Mouse (Mus musculus) limb, embryonic 14.5 days (tissue): ENCODE data around the gene Ccdc85b. TPM values are rescaled to one million over a fixed set of nuclear protein-coding genes. Genes with fewer than 3 reads are reported as not detected.

ENCODE experiments used
- ATAC-seq: fragments of 200-750 bp; cut with Nextera tagmentation; 2 replicates; pipeline ENCODE4 v1.8.0; 2017; ENCODE audit warnings: low read depth, moderate number of reproducible peaks, moderate TSS enrichment; ENCODE audit not compliant: low FRiP score
- DNase-seq: peaks from one replicate; pipeline ENCODE4 v3.0.0-alpha.2; 2015; ENCODE audit warnings: low spot score
- H3K27ac ChIP-seq: fragments of 300-500 bp; sonication (generic); replicated peaks from 2 replicates; pipeline ENCODE4 v1.5.1; 2014; ENCODE audit warnings: low read depth, mild to moderate bottlenecking, low read length, moderate library complexity, mixed read lengths
- H3K27me3 ChIP-seq: fragments of 300-500 bp; sonication (generic); 2 replicates; pipeline ENCODE4 v1.6.1; 2014; ENCODE audit warnings: low read length, mixed read lengths; ENCODE audit not compliant: control insufficient read depth, insufficient read depth
- H3K36me3 ChIP-seq: fragments of 300-500 bp; sonication (generic); 2 replicates; pipeline ENCODE4 v1.6.1; 2014; ENCODE audit warnings: mild to moderate bottlenecking, low read length, moderate library complexity, mixed read lengths; ENCODE audit not compliant: control insufficient read depth, insufficient read depth
- H3K4me1 ChIP-seq: fragments of 300-500 bp; sonication (generic); 2 replicates; pipeline ENCODE4 v1.6.1; 2014; ENCODE audit warnings: antibody characterized with exemption, low read length, mixed read lengths; ENCODE audit not compliant: control insufficient read depth, insufficient read depth
- H3K4me2 ChIP-seq: fragments of 300-500 bp; sonication (generic); replicated peaks from 2 replicates; pipeline ENCODE4 v1.6.1; 2014; ENCODE audit warnings: low read depth, mild to moderate bottlenecking, low read length, moderate library complexity; ENCODE audit not compliant: severe bottlenecking
- H3K4me3 ChIP-seq: fragments of 300-500 bp; sonication (generic); replicated peaks from 2 replicates; pipeline ENCODE4 v1.5.1; 2014; ENCODE audit warnings: low read length
- H3K9ac ChIP-seq: fragments of 300-500 bp; sonication (generic); 2 replicates; pipeline ENCODE4 v1.6.1; 2014; ENCODE audit warnings: mild to moderate bottlenecking, low read depth, low read length, moderate library complexity; ENCODE audit not compliant: severe bottlenecking
- H3K9me3 ChIP-seq: fragments of 300-500 bp; sonication (generic); 2 replicates; pipeline ENCODE4 v1.6.1; 2016; ENCODE audit warnings: low read length; ENCODE audit not compliant: control insufficient read depth
- POLR2A ChIP-seq: fragments of 200-500 bp; IDR thresholded peaks from 2 replicates; pipeline ENCODE4 v1.8.0; 2012; ENCODE audit warnings: inconsistent platforms, mild to moderate bottlenecking, moderate library complexity, borderline replicate concordance; ENCODE audit not compliant: insufficient read depth, insufficient read length; ENCODE audit errors: extremely low read depth
- WGBS: fragments of 180-500 bp; shearing (Covaris S2); extraction: QIAGEN DNeasy Blood & Tissue Kit; methylation state at CpG from one replicate; pipeline ENCODE4 v1.1.7; 2014; 5-methylcytosine and 5-hydroxymethylcytosine counted together
- polyA plus RNA-seq, 2 experiments: library from polyadenylated mRNA; depleted of rRNA in 1 of 2; stranded (reverse) in 1 of 2; unstranded in 1 of 2; fragments of >200 nt; fragmentation: Nextera tagmentation in 1 of 2; extraction: Ambion mirVana in 1 of 2; gene quantifications; 2 replicates each; pipeline versions ENCODE4 v1.2.1 to v1.2.3; 2012 to 2014

The Ccdc85b gene
- polyA plus RNA-seq, 2 experiments: 6.5 to 6.9 TPM

- peaks cover 19% of the 10 kb centered on the region for H3K4me1 ChIP-seq
- no peaks in the 10 kb centered on the region for H3K27me3 ChIP-seq
- no peak for ATAC-seq
- WGBS: 91% methylated on average over 18 of the region's 18 CpGs
- peak overlapping the region; percentile 91 for H3K4me2 ChIP-seq
- no peak overlapping the region; the same call in 1 of the 2 replicates for H3K27ac ChIP-seq
- TF ChIP-seq POLR2A: no peak
- peak overlapping the region; percentile 90 for H3K9ac ChIP-seq
- no peak for DNase-seq
- peaks cover 46% of the 10 kb centered on the region for H3K36me3 ChIP-seq
- H3K4me3 ChIP-seq: peak overlapping the region; percentile 91
- H3K9me3 ChIP-seq: no peaks in the 10 kb centered on the region
Observed at GRCm38 (mm10) chr19:5425906-5426565, 31.7 kb downstream of the Ccdc85b start.

GRCm38 (mm10) chr19:5424782-5425741, 32.6 kb downstream of the Ccdc85b start, which contains the start of the genes Drap1 and AI837181:
Gene Drap1 (minus strand): TSS chr19:5424979.
Gene AI837181 (plus strand): TSS chr19:5425144.
- no peaks in the 10 kb centered on the region for H3K27me3 ChIP-seq
- 0 out of 2 replicates have a peak, but pooled peaks have one; percentile 31 for TF ChIP-seq POLR2A
- H3K36me3 ChIP-seq: peaks cover 55% of the 10 kb centered on the region
- H3K4me1 ChIP-seq: peaks cover 19% of the 10 kb centered on the region
- H3K4me2 ChIP-seq: peak within 1 kb of the TSS; percentile 91
- H3K4me3 ChIP-seq: peak within 1 kb of the TSS; percentile 91
- no peaks in the 10 kb centered on the region for H3K9me3 ChIP-seq
- whole genome bisulfite sequencing: under 1% methylated on average over 50 of the region's 87 CpGs
- H3K27ac ChIP-seq: peak within 1 kb of the TSS; percentile 86
- DNase-seq (peak; percentile 98), ATAC-seq (peak; percentile 93)
- H3K9ac ChIP-seq: peak within 1 kb of the TSS; percentile 90

- H3K36me3 ChIP-seq: peaks cover 57% of the 10 kb centered on the region
- peak; percentile 71 for DNase-seq
- peak; percentile 47; the same call in 1 of the 2 replicates for TF ChIP-seq POLR2A
- no peaks in the 10 kb centered on the region for H3K27me3 ChIP-seq
- H3K4me2 ChIP-seq: peak overlapping the region; percentile 83
- H3K27ac ChIP-seq: peak overlapping the region; percentile 86
- peak overlapping the region; percentile 83 for H3K9ac ChIP-seq
- no peaks in the 10 kb centered on the region for H3K9me3 ChIP-seq
- ATAC-seq: peak; percentile 67
- peak overlapping the region; percentile 91 for H3K4me3 ChIP-seq
- 0% methylated on average over 24 of the region's 48 CpGs for WGBS
- peaks cover 19% of the 10 kb centered on the region for H3K4me1 ChIP-seq
Observed at GRCm38 (mm10) chr19:5424092-5424781, 33.5 kb downstream of the Ccdc85b start.

GRCm38 (mm10) chr19:5423561-5423960, 34.1 kb downstream of the Ccdc85b start:
- DNase-seq (no peak), ATAC-seq (no peak)
- Histone ChIP-seq H3K9ac (peak overlapping the region; percentile 83), H3K27me3 (no peaks in the 10 kb centered on the region), H3K27ac (peak overlapping the region; percentile 86), H3K4me1 (peaks cover 19% of the 10 kb centered on the region), H3K4me2 (peak overlapping the region; percentile 83), H3K9me3 (no peaks in the 10 kb centered on the region), H3K36me3 (peaks cover 57% of the 10 kb centered on the region), H3K4me3 (peak overlapping the region; percentile 91)
- TF ChIP-seq POLR2A: no peak
- 61% methylated on average over 12 of the region's 12 CpGs for WGBS
